Comparison of ENCODE assay signal across 8 mouse cellular contexts in genomic region chr2:128686921-128687557, GRCm38 (mm10). TPM values are rescaled to one million over a fixed set of nuclear protein-coding genes. Genes with fewer than 3 reads are reported as not detected.
A peak's percentile ranks its signal among the peaks of the same experiment; 100 is the strongest.
DNase-seq lines count a peak whose midpoint lies in the region; ATAC-seq lines count a peak whose summit lies in the region.

Gene Anapc1, minus strand, starts transcription at chr2:128687391.

- WGBS in heart, embryonic 14.5 days: under 1% methylated on average over 58 of the region's 58 CpGs
- under 1% methylated on average over 58 of the region's 58 CpGs for WGBS in liver, embryonic 13.5 days (ENCODE audit: insufficient replicate concordance)
- under 1% methylated on average over 58 of the region's 58 CpGs for WGBS in stomach, embryonic 16.5 days

- H3K4me1 ChIP-seq in brown adipose tissue, adult 24 weeks (ENCODE audit: control insufficient read depth, insufficient read depth, insufficient read length, low read length): peaks cover 4% of the 10 kb centered on the region; the same call in 1 of the 2 replicates
- H3K4me1 ChIP-seq in heart, embryonic 14.5 days (ENCODE audit: control insufficient read depth in 2 of 2, insufficient read depth in 2 of 2, low read length in 2 of 2): peaks cover 4 to 16% of the 10 kb centered on the region in 2 experiments
- H3K4me1 ChIP-seq in liver, embryonic 13.5 days (replicated peaks): peaks cover 26% of the 10 kb centered on the region
- peaks cover 8% of the 10 kb centered on the region for H3K4me1 ChIP-seq in stomach, embryonic 16.5 days (ENCODE audit: control insufficient read depth, insufficient read depth, low read length)

- peak within 1 kb of the TSS; percentile 94 for H3K4me3 ChIP-seq in brown adipose tissue, adult 24 weeks (ENCODE audit: insufficient read depth, low read depth, low read length)
- H3K4me3 ChIP-seq in heart, embryonic 14.5 days (ENCODE audit: control insufficient read depth in 1 of 2, insufficient read depth in 1 of 2, low read depth in 1 of 2, low read length in 2 of 2): peak within 1 kb of the TSS; percentile 98 to 100
- H3K4me3 ChIP-seq in liver, embryonic 13.5 days (replicated peaks): peak within 1 kb of the TSS; percentile 95
- H3K4me3 ChIP-seq in stomach, embryonic 16.5 days (replicated peaks; ENCODE audit: low read length): peak within 1 kb of the TSS; percentile 98

- H3K27ac ChIP-seq in brown adipose tissue, adult 24 weeks (replicated peaks; ENCODE audit: low read depth, low read length): peak within 1 kb of the TSS; percentile 78
- H3K27ac ChIP-seq in heart, embryonic 14.5 days (replicated peaks in 1 of 2; ENCODE audit: control insufficient read depth in 1 of 2, insufficient read depth in 1 of 2, low read depth in 2 of 2, low read length in 2 of 2): peak within 1 kb of the TSS; percentile 85 to 98
- H3K27ac ChIP-seq in liver, embryonic 13.5 days: peak within 1 kb of the TSS; percentile 85
- peak within 1 kb of the TSS; percentile 88 for H3K27ac ChIP-seq in stomach, embryonic 16.5 days (ENCODE audit: low read length)

- H3K9ac ChIP-seq in heart, embryonic 14.5 days (ENCODE audit: low read length): peak within 1 kb of the TSS; percentile 99
- H3K9ac ChIP-seq in liver, embryonic 13.5 days: peak within 1 kb of the TSS; percentile 97
- H3K9ac ChIP-seq in stomach, embryonic 16.5 days (ENCODE audit: low read length): peak within 1 kb of the TSS; percentile 99

- ATAC-seq in heart, embryonic 14.5 days (ENCODE audit: insufficient number of reproducible peaks, insufficient read depth, low FRiP score, low read depth): peak; percentile 91
- peak; percentile 95 for ATAC-seq in liver, embryonic 13.5 days (ENCODE audit: low read depth)
- peak; percentile 97 for ATAC-seq in stomach, embryonic 16.5 days (ENCODE audit: insufficient read depth, low FRiP score)

- no peaks in the 10 kb centered on the region for H3K9me3 ChIP-seq in heart, embryonic 14.5 days (ENCODE audit: control insufficient read depth, low read length)
- H3K9me3 ChIP-seq in liver, embryonic 13.5 days (replicated peaks): no peaks in the 10 kb centered on the region
- no peaks in the 10 kb centered on the region for H3K9me3 ChIP-seq in stomach, embryonic 16.5 days (replicated peaks; ENCODE audit: control insufficient read depth, low read length)

- H3K36me3 ChIP-seq in heart, embryonic 14.5 days (ENCODE audit: control insufficient read depth, insufficient read depth, low read length): peaks cover 31% of the 10 kb centered on the region
- H3K36me3 ChIP-seq in liver, embryonic 13.5 days: peaks cover 29% of the 10 kb centered on the region
- H3K36me3 ChIP-seq in stomach, embryonic 16.5 days (ENCODE audit: control insufficient read depth, insufficient read depth, low read length): 0 out of 2 replicates have a peak, but pooled peaks cover 3% of the 10 kb centered on the region

- peak within 1 kb of the TSS; percentile 77 for H3K4me2 ChIP-seq in heart, embryonic 14.5 days (ENCODE audit: low read length)
- H3K4me2 ChIP-seq in liver, embryonic 13.5 days: peak within 1 kb of the TSS; percentile 72
- peak within 1 kb of the TSS; percentile 84 for H3K4me2 ChIP-seq in stomach, embryonic 16.5 days (ENCODE audit: low read depth, low read length)

- DNase-seq in CD4-positive, CD25-positive, alpha-beta regulatory T cell, adult 2 months (ENCODE audit: low read depth, low spot score): peak; percentile 95
- DNase-seq in fibroblast of lung, adult 2 months (ENCODE audit: low read depth): peak; percentile 77
- peak; percentile 93 for DNase-seq in kidney, postnatal 14 days
- DNase-seq in liver, embryonic 13.5 days: peak; percentile 86
- peak; percentile 86 for DNase-seq in neural tube, embryonic 10.5 days (ENCODE audit: extremely low spot score, low spot score)

- no peaks in the 10 kb centered on the region; the same call in 1 of the 2 replicates for H3K27me3 ChIP-seq in heart, embryonic 14.5 days (ENCODE audit: control insufficient read depth, insufficient read depth, low read length)
- H3K27me3 ChIP-seq in liver, embryonic 13.5 days: no peaks in the 10 kb centered on the region
- no peaks in the 10 kb centered on the region for H3K27me3 ChIP-seq in stomach, embryonic 16.5 days (ENCODE audit: control insufficient read depth, insufficient read depth, low read length)

RNA-seq across cellular contexts. Expression of gene Anapc1, which starts in this region (rescaled TPM):
- polyA plus RNA-seq in brown adipose tissue, adult 24 weeks (2012; ENCODE audit: insufficient read depth, insufficient read length, missing spikeins): 17.7 and 22.3 TPM in 2 replicates
- 48.5 and 51.0 TPM in 2 replicates for polyA plus RNA-seq in heart, embryonic 14.5 days (2014; fragmentation: Nextera tagmentation; extraction: Ambion mirVana)
- polyA plus RNA-seq in liver, embryonic 13.5 days (2015; fragmentation: Nextera tagmentation; extraction: Ambion mirVana): 26.4 and 35.6 TPM in 2 replicates
- 61.3 and 61.6 TPM in 2 replicates for polyA plus RNA-seq in stomach, embryonic 16.5 days (2015; fragmentation: Nextera tagmentation; extraction: Ambion mirVana)

Comparison
In these comparisons a context has a peak if more than half of its experiments do, and no peak if none do; other contexts are left out.
1. Peak in every context shown above with its lines: DNase-seq, ATAC-seq, H3K4me3 ChIP-seq and H3K27ac ChIP-seq.